Comparison of ENCODE assay signal across 19 mouse cellular contexts in the genomic region with DNA sequence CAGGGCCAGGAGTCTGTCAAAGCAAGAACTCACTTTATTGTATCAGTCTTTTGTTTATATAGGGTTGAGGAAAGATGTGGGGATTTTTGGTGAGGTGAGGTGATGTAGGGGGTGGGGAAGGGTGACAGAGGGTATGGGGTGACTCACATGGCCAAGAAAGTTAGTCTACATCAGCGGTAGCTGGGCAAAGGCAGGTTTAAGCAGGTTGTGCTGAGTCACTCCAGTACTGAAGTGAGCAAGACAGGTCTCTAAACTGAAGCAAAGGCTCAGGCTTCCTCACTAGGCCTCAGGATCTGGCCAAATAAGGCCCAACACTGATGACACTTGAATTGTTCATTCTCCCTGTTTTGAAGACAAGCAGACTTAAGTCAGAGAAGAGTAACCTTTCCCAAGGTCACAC.
DNase-seq lines count a peak whose midpoint lies in the region; ATAC-seq and TF ChIP-seq lines count a peak whose summit lies in the region.
"Had no signal": no experiment of that assay in that cellular context is flagged by ENCODE, and none has a peak within 500 bp of the region (broad histone marks: within the 10 kb centered on the region; RNA-seq: fewer than 3 reads in every experiment).

No protein-coding gene starts in this region.

- 90% methylated on average over 1 of the region's 1 CpGs for WGBS in midbrain, embryonic 11.5 days
- WGBS in midbrain, embryonic 13.5 days = 84% methylated on average over 1 of the region's 1 CpGs
- 53% methylated on average over 1 of the region's 1 CpGs for WGBS in stomach, postnatal 0 days

- TF ChIP-seq EP300 in stomach, postnatal 0 days (optimal IDR thresholded peaks at IDR 0.05) = no peak

- H3K9ac ChIP-seq in midbrain, embryonic 11.5 days (ENCODE audit: low read length) = no peak overlapping the region
- H3K9ac ChIP-seq in midbrain, embryonic 13.5 days (replicated peaks) = no peak overlapping the region
- H3K9ac ChIP-seq in stomach, postnatal 0 days (ENCODE audit: low read length) = no peak overlapping the region
- H3K9ac ChIP-seq: embryonic facial prominence, embryonic 13.5 days; forebrain, embryonic 13.5 days; forebrain, postnatal 0 days; heart, embryonic 12.5 days; hindbrain, embryonic 14.5 days had no signal

- H3K27ac ChIP-seq in midbrain, embryonic 11.5 days (ENCODE audit: low read depth, low read length) = no peak overlapping the region
- no peak overlapping the region for H3K27ac ChIP-seq in midbrain, embryonic 13.5 days
- H3K27ac ChIP-seq in stomach, postnatal 0 days (replicated peaks) = no peak overlapping the region
- H3K27ac ChIP-seq: embryonic facial prominence, embryonic 13.5 days; forebrain, embryonic 13.5 days; heart, adult 2 months; hindbrain, embryonic 10.5 days; hindbrain, embryonic 14.5 days had no signal

- TF ChIP-seq CTCF in stomach, postnatal 0 days (IDR thresholded peaks at IDR 0.05; ENCODE audit: low read depth) = no peak

- H3K4me1 ChIP-seq in midbrain, embryonic 11.5 days (ENCODE audit: control insufficient read depth, insufficient read depth, low read length) = no peaks in the 10 kb centered on the region
- H3K4me1 ChIP-seq in midbrain, embryonic 13.5 days (replicated peaks) = no peaks in the 10 kb centered on the region
- H3K4me1 ChIP-seq in stomach, postnatal 0 days (replicated peaks; ENCODE audit: control insufficient read depth, insufficient read depth) = no peaks in the 10 kb centered on the region
- H3K4me1 ChIP-seq: embryonic facial prominence, embryonic 13.5 days; forebrain, embryonic 13.5 days; heart, embryonic 12.5 days; hindbrain, embryonic 10.5 days had no signal

- H3K36me3 ChIP-seq in midbrain, embryonic 11.5 days (ENCODE audit: control insufficient read depth, insufficient read depth, low read length) = no peaks in the 10 kb centered on the region
- peaks cover 23% of the 10 kb centered on the region for H3K36me3 ChIP-seq in midbrain, embryonic 13.5 days
- H3K36me3 ChIP-seq in stomach, postnatal 0 days (ENCODE audit: control insufficient read depth, insufficient read depth, low read length) = no peaks in the 10 kb centered on the region

- no peaks in the 10 kb centered on the region for H3K27me3 ChIP-seq in midbrain, embryonic 11.5 days (ENCODE audit: control insufficient read depth, insufficient read depth, low read length)
- H3K27me3 ChIP-seq in midbrain, embryonic 13.5 days = no peaks in the 10 kb centered on the region
- H3K27me3 ChIP-seq in stomach, postnatal 0 days (ENCODE audit: control insufficient read depth, insufficient read depth, low read length) = no peaks in the 10 kb centered on the region
- H3K27me3 ChIP-seq: embryonic facial prominence, embryonic 13.5 days; forebrain, embryonic 13.5 days; heart, embryonic 12.5 days had no signal

- H3K4me2 ChIP-seq in midbrain, embryonic 11.5 days = no peak overlapping the region
- H3K4me2 ChIP-seq in midbrain, embryonic 13.5 days (replicated peaks) = no peak overlapping the region
- H3K4me2 ChIP-seq in stomach, postnatal 0 days (replicated peaks; ENCODE audit: low read depth) = no peak overlapping the region
- H3K4me2 ChIP-seq: embryonic facial prominence, embryonic 13.5 days; forebrain, embryonic 13.5 days; heart, embryonic 12.5 days; hindbrain, embryonic 14.5 days had no signal

- DNase-seq in midbrain, embryonic 11.5 days (ENCODE audit: low spot score, missing footprints) = peak; percentile 45
- DNase-seq in 416B (ENCODE audit: low read depth) (peak; percentile 35), NIH3T3 (ENCODE audit: low read depth) (peak; percentile 37)
- no peak for DNase-seq in stomach, postnatal 0 days (ENCODE audit: low spot score)
- DNase-seq in right cerebral cortex, postnatal 14 days = no peak
- no peak for DNase-seq in embryo, embryonic 10.5 days (ENCODE audit: low spot score)
- DNase-seq: adrenal gland, postnatal 10 days; cerebellum, adult 11 months; cerebellum, adult 9-10 months; cerebellum, postnatal 25 days; forebrain, postnatal 0 days; gastrocnemius, postnatal 14 days; heart, adult 2 months had no signal

- H3K4me3 ChIP-seq in midbrain, embryonic 11.5 days (ENCODE audit: low read depth, low read length) = no peak overlapping the region
- H3K4me3 ChIP-seq in midbrain, embryonic 13.5 days (replicated peaks) = no peak overlapping the region
- H3K4me3 ChIP-seq in stomach, postnatal 0 days (ENCODE audit: low read depth, low read length) = no peak overlapping the region
- H3K4me3 ChIP-seq: embryonic facial prominence, embryonic 13.5 days; forebrain, embryonic 13.5 days; heart, adult 2 months; heart, embryonic 12.5 days; hindbrain, embryonic 10.5 days had no signal

- H3K9me3 ChIP-seq in midbrain, embryonic 11.5 days (ENCODE audit: control insufficient read depth, low read length) = no peaks in the 10 kb centered on the region
- 0 out of 2 replicates have a peak, but pooled peaks cover under 1% of the 10 kb centered on the region for H3K9me3 ChIP-seq in midbrain, embryonic 13.5 days
- no peaks in the 10 kb centered on the region for H3K9me3 ChIP-seq in stomach, postnatal 0 days (ENCODE audit: control insufficient read depth, low read length)
- H3K9me3 ChIP-seq: embryonic facial prominence, embryonic 13.5 days; forebrain, embryonic 13.5 days; heart, embryonic 12.5 days; hindbrain, embryonic 10.5 days had no signal

- no peak for ATAC-seq in midbrain, embryonic 11.5 days (ENCODE audit: low FRiP score)
- ATAC-seq in midbrain, embryonic 13.5 days = no peak
- ATAC-seq in stomach, postnatal 0 days (ENCODE audit: low FRiP score, low TSS enrichment) = peak; percentile 63; the same call in 1 of the 2 replicates
- ATAC-seq: forebrain, embryonic 13.5 days; forebrain, postnatal 0 days had no signal

Comparison
In these comparisons a context has a peak if more than half of its experiments do, and no peak if none do; other contexts are left out.
1. DNase-seq: peak in midbrain, embryonic 11.5 days (single experiment), 416B (single experiment) and NIH3T3 (single experiment); none in stomach, postnatal 0 days (single experiment), right cerebral cortex, postnatal 14 days (single experiment) and embryo, embryonic 10.5 days (single experiment).